Mouse (Mus musculus) brown adipose tissue, adult 24 weeks (tissue): Measurements from ENCODE around the gene Hk2. TPM values are rescaled to one million over a fixed set of nuclear protein-coding genes. Genes with fewer than 3 reads are reported as not detected.

ENCODE experiments used
- H3K27ac ChIP-seq: fragments of 200-500 bp; replicated peaks from 2 replicates; pipeline ENCODE4 v1.5.1; 2012; ENCODE audit warnings: low read depth, mild to moderate bottlenecking, low read length
- H3K4me1 ChIP-seq: fragments of 200-500 bp; 2 replicates; pipeline ENCODE4 v1.6.1; 2012; ENCODE audit warnings: low read length, mixed read lengths; ENCODE audit not compliant: control insufficient read depth, insufficient read depth, insufficient read length
- H3K4me3 ChIP-seq: fragments of 200-500 bp; 2 replicates; pipeline ENCODE4 v1.5.1; 2012; ENCODE audit warnings: low read depth, mild to moderate bottlenecking, low read length, moderate library complexity; ENCODE audit not compliant: insufficient read depth
- polyA plus RNA-seq: library from polyadenylated mRNA; stranded (reverse); fragments of >200 nt; gene quantifications from 2 replicates; pipeline ENCODE4 v1.2.4, GENCODE M21; 2012; ENCODE audit not compliant: missing spikeins, insufficient read depth, insufficient read length

The Hk2 gene
- 216 and 558 TPM in 2 replicates for polyA plus RNA-seq

DNA sequence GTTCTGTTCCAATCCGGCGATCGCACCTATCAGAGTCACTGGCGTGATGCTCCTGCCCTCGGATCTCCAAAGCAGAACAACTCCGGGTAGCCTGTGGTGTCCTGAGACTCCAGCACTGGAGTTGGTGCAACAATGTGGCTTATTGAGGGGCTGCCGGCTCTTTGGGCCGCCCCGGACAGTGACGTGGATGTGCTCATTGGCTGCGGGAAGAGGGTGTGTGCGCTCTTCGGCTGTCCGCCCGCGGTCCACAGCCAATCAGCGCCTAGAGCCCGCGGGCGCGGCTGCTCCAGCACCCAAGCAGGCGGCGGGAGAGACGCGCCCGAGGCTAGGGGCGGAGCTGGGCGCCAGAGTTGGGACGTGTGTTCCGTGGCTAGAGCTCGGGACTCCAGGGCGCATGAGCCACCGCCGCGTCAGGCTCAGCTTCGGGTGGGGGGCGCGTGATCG, at the start of gene Hk2:
Gene Hk2, minus strand, starts transcription at position 134 of the 444 bp plus-strand sequence.
- peak within 1 kb of the TSS; percentile 96 for H3K4me3 ChIP-seq
- H3K4me1 ChIP-seq, result no peaks in the 10 kb centered on the region
- H3K27ac ChIP-seq, result peak within 1 kb of the TSS; percentile 89

DNA sequence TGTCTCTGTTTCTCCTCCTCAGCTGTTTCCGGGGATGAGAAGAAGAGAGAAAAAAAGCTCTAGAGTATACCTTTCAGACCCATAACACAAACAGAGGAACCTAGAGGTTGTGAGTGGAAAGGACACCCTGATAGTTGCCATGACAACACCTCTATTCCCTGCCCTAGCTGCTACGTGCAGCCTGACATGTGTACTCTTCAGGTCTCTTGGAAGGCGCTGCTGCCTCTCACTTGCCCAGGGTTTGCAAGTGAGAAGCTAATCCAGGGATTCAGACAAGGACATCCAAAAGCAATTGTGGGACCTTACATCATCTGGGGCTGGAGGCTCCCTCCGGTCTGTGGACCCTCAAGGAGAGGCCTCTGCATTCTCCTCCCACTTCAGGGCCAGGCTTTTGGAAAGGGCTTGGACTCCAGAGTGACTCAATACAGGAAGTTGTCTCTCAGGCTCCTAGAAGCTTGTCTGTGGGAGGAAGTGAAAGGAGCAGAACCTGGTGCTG, 47.6 kb upstream of the Hk2 start:
- Histone ChIP-seq H3K27ac (peak overlapping the region; percentile 30), H3K4me3 (no peak overlapping the region), H3K4me1 (0 out of 2 replicates have a peak, but pooled peaks cover 5% of the 10 kb centered on the region)

DNA sequence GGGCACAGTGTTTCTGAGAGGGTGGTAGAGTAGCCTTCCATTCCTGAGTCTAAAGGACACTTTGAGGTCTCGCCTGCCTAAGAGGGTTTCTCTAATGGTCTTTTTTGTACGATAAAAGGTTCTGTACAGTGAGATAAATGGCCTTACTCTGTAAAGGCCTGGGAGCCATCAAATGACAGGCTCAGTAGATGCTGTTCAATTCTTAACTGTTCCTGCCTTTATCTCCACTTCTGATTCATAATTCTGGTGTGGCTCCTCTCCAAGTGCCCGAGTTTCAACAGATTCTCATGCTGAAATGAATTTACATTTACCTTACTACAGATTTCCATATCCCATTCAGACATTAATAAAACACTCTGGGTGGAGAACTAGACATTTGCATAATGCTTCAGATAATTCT, 46.5 kb upstream of the Hk2 start:
- H3K27ac ChIP-seq, result no peak overlapping the region
- H3K4me1 ChIP-seq, result 0 out of 2 replicates have a peak, but pooled peaks cover 5% of the 10 kb centered on the region
- H3K4me3 ChIP-seq, result no peak overlapping the region

DNA sequence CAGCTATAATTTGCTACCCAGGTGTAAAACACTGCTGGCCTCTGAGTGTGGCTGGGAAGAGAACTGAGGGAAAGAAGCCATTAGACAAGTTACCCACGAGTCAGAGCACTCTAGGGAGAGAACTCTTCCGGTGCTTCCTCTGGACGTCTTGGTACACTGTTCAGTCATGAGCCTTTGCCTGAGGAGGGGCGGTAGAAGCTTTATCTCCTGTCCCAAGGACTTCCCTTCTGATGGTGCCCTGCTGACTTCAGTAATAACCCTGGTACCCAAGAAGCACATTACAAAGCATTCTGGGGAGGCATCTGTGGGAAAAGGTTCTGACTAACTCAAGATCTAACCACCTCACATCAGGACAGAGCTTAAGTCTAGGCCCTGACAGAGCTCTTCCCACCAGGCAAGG, 40.6 kb upstream of the Hk2 start:
- Histone ChIP-seq H3K4me1 (no peaks in the 10 kb centered on the region), H3K27ac (no peak overlapping the region), H3K4me3 (no peak overlapping the region)

- Histone ChIP-seq H3K4me1 (0 out of 2 replicates have a peak, but pooled peaks cover 3% of the 10 kb centered on the region), H3K27ac (no peak overlapping the region), H3K4me3 (no peak overlapping the region)
Observed at GRCm38 (mm10) chr6:82807984-82808700, 33.9 kb upstream of the Hk2 start.

DNA sequence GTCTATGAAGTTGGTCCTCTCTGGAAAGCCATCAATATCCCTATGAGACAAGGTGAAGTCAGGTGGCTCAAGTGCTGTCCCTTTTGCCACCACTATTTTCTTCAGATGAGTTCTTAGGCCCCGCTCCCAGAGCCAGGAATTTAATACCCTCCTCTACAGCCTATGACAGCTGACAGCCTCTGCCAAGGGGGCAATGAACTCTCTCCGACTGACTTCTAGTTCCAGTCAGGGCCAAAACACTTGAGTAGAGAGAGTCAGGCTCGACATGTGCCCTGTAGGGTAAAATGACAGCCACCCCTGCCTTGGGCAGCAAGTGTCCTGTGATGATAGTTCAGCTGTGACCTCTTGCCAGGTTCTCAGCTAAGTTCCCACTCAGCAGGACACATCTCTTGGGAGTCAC, 32.7 kb upstream of the Hk2 start:
- Histone ChIP-seq H3K4me3 (no peak overlapping the region), H3K4me1 (0 out of 2 replicates have a peak, but pooled peaks cover 3% of the 10 kb centered on the region), H3K27ac (no peak overlapping the region)

- 0 out of 2 replicates have a peak, but pooled peaks cover 3% of the 10 kb centered on the region for H3K4me1 ChIP-seq
- H3K27ac ChIP-seq, result no peak overlapping the region
Observed at GRCm38 (mm10) chr6:82806503-82806902, 32.2 kb upstream of the Hk2 start.

DNA sequence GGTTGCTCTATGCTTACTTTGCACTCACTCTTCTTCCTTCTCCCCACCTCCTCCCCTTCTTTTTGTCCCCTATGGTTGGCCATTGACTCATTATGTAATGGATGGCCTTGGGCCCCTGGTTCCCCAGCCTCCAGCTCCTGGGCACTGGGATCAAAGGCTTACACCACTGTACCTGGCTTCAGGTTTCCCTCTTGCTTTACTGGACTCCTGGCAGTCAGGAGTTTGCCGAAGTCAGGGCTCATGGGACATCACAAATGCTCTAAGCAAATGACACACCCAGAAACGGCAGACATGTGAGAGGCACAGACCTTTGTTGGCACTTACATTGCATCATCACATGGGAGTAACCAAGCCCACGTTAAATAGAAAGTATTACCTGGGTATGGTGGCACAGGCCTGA, 31.6 kb upstream of the Hk2 start:
- Histone ChIP-seq H3K27ac (no peak overlapping the region), H3K4me3 (no peak overlapping the region), H3K4me1 (0 out of 2 replicates have a peak, but pooled peaks cover 3% of the 10 kb centered on the region)

More at GRCm38 (mm10) chr6:82806503-82806902, 32.2 kb upstream of the Hk2 start:
- no peak overlapping the region for H3K4me3 ChIP-seq

DNA sequence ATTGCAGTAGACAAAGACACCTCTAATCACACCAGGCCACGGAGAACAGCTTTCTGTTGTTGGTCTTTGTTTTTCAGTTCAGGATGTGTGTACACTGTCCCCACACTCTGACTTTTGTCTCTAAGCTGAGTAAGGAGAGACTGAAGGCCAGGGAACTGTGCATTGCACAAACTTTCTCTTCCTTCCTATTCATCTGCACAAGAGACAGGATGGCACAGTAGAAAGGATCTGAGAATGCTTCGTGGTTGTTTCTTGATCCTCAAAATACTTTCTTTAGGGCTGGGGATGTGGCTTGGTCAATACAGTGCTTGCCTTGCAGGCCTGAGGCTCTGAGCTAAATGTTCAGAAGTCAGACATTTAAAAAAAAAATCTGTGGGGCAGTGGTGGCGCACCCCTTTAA, 30.7 kb upstream of the Hk2 start:
- Histone ChIP-seq H3K4me3 (no peak overlapping the region), H3K27ac (no peak overlapping the region), H3K4me1 (0 out of 2 replicates have a peak, but pooled peaks cover 3% of the 10 kb centered on the region)

GRCm38 (mm10) chr6:82798202-82798737, 24.0 kb upstream of the Hk2 start:
- peak overlapping the region; percentile 59; the same call in 1 of the 2 replicates for H3K27ac ChIP-seq
- peaks cover 2% of the 10 kb centered on the region; the same call in 1 of the 2 replicates for H3K4me1 ChIP-seq
- H3K4me3 ChIP-seq, result no peak overlapping the region

GRCm38 (mm10) chr6:82797300-82797839, 23.1 kb upstream of the Hk2 start:
- no peak overlapping the region for H3K4me3 ChIP-seq
- H3K4me1 ChIP-seq, result peaks cover 2% of the 10 kb centered on the region; the same call in 1 of the 2 replicates
- peak overlapping the region; percentile 66; the same call in 1 of the 2 replicates for H3K27ac ChIP-seq

DNA sequence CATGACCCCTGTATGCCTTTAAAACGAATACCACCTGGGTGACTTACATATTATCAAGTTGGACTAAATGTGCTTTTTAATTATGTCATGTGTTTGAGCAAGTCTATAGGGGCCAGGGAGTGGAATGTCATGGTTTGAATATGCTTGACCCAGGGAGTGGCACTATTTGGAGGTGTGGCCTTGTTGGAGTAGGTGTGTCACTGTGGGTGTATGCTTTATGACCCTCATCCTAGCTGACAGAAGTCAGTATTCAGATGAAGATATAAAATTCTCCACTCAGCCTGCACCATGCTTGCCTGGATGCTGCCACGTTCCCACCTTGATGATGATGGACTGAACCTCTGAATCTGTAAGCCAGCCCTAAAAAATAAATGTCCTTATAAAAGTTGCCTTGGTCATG, 16.6 kb upstream of the Hk2 start:
- Histone ChIP-seq H3K27ac (no peak overlapping the region), H3K4me1 (no peaks in the 10 kb centered on the region), H3K4me3 (no peak overlapping the region)

- Histone ChIP-seq H3K4me3 (no peak overlapping the region), H3K27ac (no peak overlapping the region), H3K4me1 (no peaks in the 10 kb centered on the region)
Observed at GRCm38 (mm10) chr6:82783906-82784305, 9.7 kb upstream of the Hk2 start.

- no peaks in the 10 kb centered on the region for H3K4me1 ChIP-seq
- H3K27ac ChIP-seq, result no peak overlapping the region
- H3K4me3 ChIP-seq, result no peak overlapping the region
Observed at GRCm38 (mm10) chr6:82780802-82781393, 6.6 kb upstream of the Hk2 start.

DNA sequence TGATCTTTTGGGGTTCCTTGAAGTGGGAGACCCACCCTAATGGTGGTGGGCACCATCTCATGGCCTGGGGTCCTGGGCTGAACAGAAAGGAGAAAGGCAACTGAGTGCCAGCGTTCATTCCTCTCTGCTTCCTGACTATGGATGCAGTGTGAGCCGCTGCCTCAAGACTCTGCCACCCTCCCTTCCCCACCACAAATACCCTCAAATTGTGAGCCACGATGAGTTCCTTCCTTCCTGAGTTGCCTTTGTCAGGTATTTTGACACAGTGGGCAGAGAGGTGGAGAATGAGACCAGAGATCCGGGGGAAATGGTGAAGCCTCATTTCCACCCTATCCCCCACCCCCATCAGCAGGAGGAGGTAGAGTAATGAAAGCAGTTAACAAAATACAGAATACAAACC, 6.1 kb upstream of the Hk2 start:
- Histone ChIP-seq H3K4me3 (no peak overlapping the region), H3K4me1 (no peaks in the 10 kb centered on the region), H3K27ac (no peak overlapping the region)
